In genomic region chr1:39900181-39901005, GRCm38 (mm10) we compare ENCODE assay signal across 8 mouse cellular contexts. TPM values are rescaled to one million over a fixed set of nuclear protein-coding genes. Genes with fewer than 3 reads are reported as not detected.
DNase-seq lines count a peak whose midpoint lies in the region; ATAC-seq lines count a peak whose summit lies in the region.

TSS of gene Map4k4 (plus strand) at chr1:39900913.

- peak; percentile 88 for ATAC-seq in hindbrain, embryonic 12.5 days (ENCODE audit: low FRiP score)

- peak within 1 kb of the TSS; percentile 75 for H3K4me2 ChIP-seq in hindbrain, embryonic 12.5 days (replicated peaks)

- peak within 1 kb of the TSS; percentile 96 for H3K4me3 ChIP-seq in hindbrain, embryonic 12.5 days

- H3K27me3 ChIP-seq in hindbrain, embryonic 12.5 days, result no peaks in the 10 kb centered on the region

- H3K36me3 ChIP-seq in hindbrain, embryonic 12.5 days, result peaks cover 9% of the 10 kb centered on the region

- peak within 1 kb of the TSS; percentile 100 for H3K9ac ChIP-seq in hindbrain, embryonic 12.5 days

- peaks cover 33% of the 10 kb centered on the region for H3K4me1 ChIP-seq in hindbrain, embryonic 12.5 days

- DNase-seq in NIH3T3 (ENCODE audit: low read depth), result peak; percentile 94
- DNase-seq in cerebellum, postnatal 10 days, result peak; percentile 88 to 94
- peak; percentile 32 to 41 for DNase-seq in frontal cortex, postnatal 25 days (ENCODE audit: low spot score in 2 of 2)
- peak; percentile 48 to 59 for DNase-seq in layer of hippocampus, postnatal 25 days (ENCODE audit: extremely low spot score in 1 of 2, low spot score in 1 of 2)
- DNase-seq in lung, postnatal 36 days, result peak; percentile 89
- DNase-seq in retina, embryonic 14.5 days (ENCODE audit: low spot score), result peak; percentile 79
- DNase-seq in thymus, postnatal 4 days, result peak; percentile 82

- no peaks in the 10 kb centered on the region for H3K9me3 ChIP-seq in hindbrain, embryonic 12.5 days (replicated peaks)

- WGBS in hindbrain, embryonic 12.5 days, result under 1% methylated on average over 78 of the region's 97 CpGs

- peak within 1 kb of the TSS; percentile 100 for H3K27ac ChIP-seq in hindbrain, embryonic 12.5 days

RNA-seq across cellular contexts. Expression of gene Map4k4, which starts in this region (rescaled TPM):
- 65.6 and 66.2 TPM in 2 replicates for polyA plus RNA-seq in hindbrain, embryonic 12.5 days (2016; fragmentation: Nextera tagmentation; extraction: Ambion mirVana)
- total RNA-seq in layer of hippocampus, postnatal 25 days (2021), result 100 to 1,000 TPM; 154 to 180 TPM

Comparison
In these comparisons a context has a peak if more than half of its experiments do, and no peak if none do; other contexts are left out.
1. Peak in every context shown above with its lines: DNase-seq, ATAC-seq, H3K4me3 ChIP-seq and H3K27ac ChIP-seq.
2. DNase-seq: peak in every context shown above with its lines; median percentile 94 in NIH3T3; 91 in cerebellum, postnatal 10 days; 89 in lung, postnatal 36 days; 82 in thymus, postnatal 4 days; 79 in retina, embryonic 14.5 days; 54 in layer of hippocampus, postnatal 25 days; 36 in frontal cortex, postnatal 25 days.